Mouse (Mus musculus): ENCODE measurements around the gene Smarcc1. TPM values are rescaled to one million over a fixed set of nuclear protein-coding genes. Genes with fewer than 3 reads are reported as not detected.
"Not testable (repeated sequence)": the region's sequence is repeated elsewhere in the genome, so short reads cannot be mapped to it uniquely, and the experiment has no call there.

Gene Smarcc1
- polyA plus RNA-seq, 1 experiment from 2014 or later, result 18.5 TPM

DNA sequence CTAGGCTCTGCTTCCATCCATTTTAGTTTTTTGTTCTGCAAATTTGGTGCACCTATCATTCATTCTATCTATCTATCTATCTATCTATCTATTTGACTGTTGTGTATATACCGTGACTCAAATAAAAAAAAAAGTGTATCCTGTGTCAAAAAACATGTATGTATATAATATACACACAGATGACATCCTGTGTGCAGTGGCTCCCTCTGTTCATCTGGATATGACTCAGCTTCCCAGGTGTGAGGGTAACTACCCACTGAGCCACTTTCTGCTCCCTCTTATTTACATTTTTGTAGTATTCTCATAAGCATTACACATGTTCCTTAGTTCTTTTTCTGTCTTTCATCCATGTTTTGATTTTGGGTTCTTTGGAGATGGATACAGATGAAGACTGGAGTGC lies 24.6 kb downstream of the Smarcc1 start:
- no peaks in the 10 kb centered on the region for H3K9me3 ChIP-seq (ENCODE audit: low read length)

DNA sequence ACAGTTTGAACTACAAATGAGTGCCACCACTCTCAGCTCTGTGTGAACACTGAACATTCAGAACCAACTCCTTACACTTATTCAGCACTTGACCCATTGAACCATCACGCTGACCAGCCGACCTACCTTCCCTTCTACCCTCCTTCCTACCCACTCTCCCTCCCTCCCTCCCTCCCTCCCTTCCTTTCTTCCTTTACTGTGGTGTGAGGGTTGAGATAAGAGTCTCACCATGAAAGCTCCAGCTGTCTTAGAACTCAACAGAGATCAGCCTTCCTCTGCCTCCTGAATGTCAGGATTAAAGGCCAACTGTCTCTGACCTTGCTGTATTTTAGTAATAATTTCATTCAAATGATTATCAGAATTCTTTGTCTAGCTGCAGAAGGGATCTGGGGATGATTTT lies 31.1 kb downstream of the Smarcc1 start:
- Histone ChIP-seq H3K4me1 (ENCODE audit: insufficient read depth) (no peaks in the 10 kb centered on the region), H3K27me3 (ENCODE audit: insufficient read depth, low read length) (no peaks in the 10 kb centered on the region), H3K4me2 (ENCODE audit: low read depth, low read length) (no peak overlapping the region), H3K9ac (replicated peaks) (no peak overlapping the region), H3K36me3 (replicated peaks; ENCODE audit: insufficient read depth, low read length) (peaks cover 33% of the 10 kb centered on the region), H3K9me3 (ENCODE audit: low read length) (no peaks in the 10 kb centered on the region), H3K27ac (ENCODE audit: low read depth) (no peak overlapping the region), H3K4me3 (ENCODE audit: low read depth, low read length) (no peak overlapping the region)
- 31% methylated on average over 2 of the region's 2 CpGs for WGBS (ENCODE audit: insufficient replicate concordance)
- DNase-seq, result no peak
- ATAC-seq, result no peak
- no peak for TF ChIP-seq EP300 (IDR thresholded peaks at IDR 0.05; ENCODE audit: low read depth)
- no peak for TF ChIP-seq CTCF (IDR thresholded peaks at IDR 0.05; ENCODE audit: low read depth)

More for the DNA sequence above, 24.6 kb downstream of the Smarcc1 start:
- H3K4me3 ChIP-seq (ENCODE audit: low read depth, low read length), result no peak overlapping the region
- no peak for DNase-seq
- no peaks in the 10 kb centered on the region for H3K27me3 ChIP-seq (ENCODE audit: insufficient read depth, low read length)
- H3K27ac ChIP-seq (ENCODE audit: low read depth), result no peak overlapping the region
- no peaks in the 10 kb centered on the region for H3K4me1 ChIP-seq (ENCODE audit: insufficient read depth)
- no peak for ATAC-seq
- H3K4me2 ChIP-seq (ENCODE audit: low read depth, low read length), result no peak overlapping the region
- no peak for TF ChIP-seq EP300 (IDR thresholded peaks at IDR 0.05; ENCODE audit: low read depth)
- no peak for TF ChIP-seq CTCF (IDR thresholded peaks at IDR 0.05; ENCODE audit: low read depth)
- WGBS (ENCODE audit: insufficient replicate concordance), result 90% methylated on average over 1 of the region's 1 CpGs
- peaks cover 11% of the 10 kb centered on the region for H3K36me3 ChIP-seq (replicated peaks; ENCODE audit: insufficient read depth, low read length)
- no peak overlapping the region for H3K9ac ChIP-seq (replicated peaks)

- 84% methylated on average over 1 of the region's 1 CpGs for WGBS (ENCODE audit: insufficient replicate concordance)
- peaks cover 36% of the 10 kb centered on the region for H3K36me3 ChIP-seq (replicated peaks; ENCODE audit: insufficient read depth, low read length)
- no peak for TF ChIP-seq EP300 (IDR thresholded peaks at IDR 0.05; ENCODE audit: low read depth)
- TF ChIP-seq CTCF (IDR thresholded peaks at IDR 0.05; ENCODE audit: low read depth), result no peak
These were observed 41.5 kb downstream of the Smarcc1 start for GRCm38 (mm10) chr9:110159036-110159435.

DNA sequence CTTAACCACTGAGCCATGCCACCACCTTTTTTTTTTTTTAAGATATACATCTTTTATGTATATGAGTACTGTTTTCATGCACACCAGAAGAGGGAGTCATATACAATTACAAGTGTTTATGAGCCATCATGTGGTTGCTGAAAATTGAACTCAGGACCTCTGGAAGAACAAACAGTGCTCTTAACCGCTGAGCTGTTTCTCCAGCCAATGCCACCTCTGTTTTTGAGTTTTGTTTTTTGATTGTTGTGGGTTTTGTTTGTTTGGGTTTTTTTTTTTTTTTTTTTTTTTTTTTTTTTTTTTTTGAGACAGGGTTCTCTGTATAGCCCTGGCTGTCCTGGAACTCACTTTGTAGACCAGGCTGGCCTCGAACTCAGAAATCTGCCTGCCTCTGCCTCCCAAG lies 43.0 kb downstream of the Smarcc1 start:
- DNase-seq; H3K9ac ChIP-seq (replicated peaks); ATAC-seq; H3K4me2 ChIP-seq (ENCODE audit: low read depth, low read length); H3K4me3 ChIP-seq (ENCODE audit: low read depth, low read length); H3K9me3 ChIP-seq (ENCODE audit: low read length); H3K27ac ChIP-seq (ENCODE audit: low read depth); H3K4me1 ChIP-seq (ENCODE audit: insufficient read depth); H3K27me3 ChIP-seq (ENCODE audit: insufficient read depth, low read length): not testable (repeated sequence)
- peaks cover 37% of the 10 kb centered on the region for H3K36me3 ChIP-seq (replicated peaks; ENCODE audit: insufficient read depth, low read length)
- WGBS (ENCODE audit: insufficient replicate concordance), result 79% methylated on average over 2 of the region's 2 CpGs

More at GRCm38 (mm10) chr9:110159036-110159435, 41.5 kb downstream of the Smarcc1 start:
- DNase-seq, result no peak
- H3K4me3 ChIP-seq (ENCODE audit: low read depth, low read length), result no peak overlapping the region
- H3K27ac ChIP-seq (ENCODE audit: low read depth), result no peak overlapping the region
- no peaks in the 10 kb centered on the region for H3K4me1 ChIP-seq (ENCODE audit: insufficient read depth)
- no peak overlapping the region for H3K4me2 ChIP-seq (ENCODE audit: low read depth, low read length)
- no peak overlapping the region for H3K9ac ChIP-seq (replicated peaks)
- no peaks in the 10 kb centered on the region for H3K9me3 ChIP-seq (ENCODE audit: low read length)
- ATAC-seq, result no peak
- no peaks in the 10 kb centered on the region for H3K27me3 ChIP-seq (ENCODE audit: insufficient read depth, low read length)

- no peak overlapping the region for H3K4me2 ChIP-seq (ENCODE audit: low read depth, low read length)
- TF ChIP-seq CTCF (IDR thresholded peaks at IDR 0.05; ENCODE audit: low read depth), result no peak
- no peak for TF ChIP-seq EP300 (IDR thresholded peaks at IDR 0.05; ENCODE audit: low read depth)
- ATAC-seq (no peak), DNase-seq (no peak)
- no peaks in the 10 kb centered on the region for H3K27me3 ChIP-seq (ENCODE audit: insufficient read depth, low read length)
- H3K9ac ChIP-seq (replicated peaks), result no peak overlapping the region
- WGBS (ENCODE audit: insufficient replicate concordance), result 81% methylated on average over 5 of the region's 5 CpGs
- H3K27ac ChIP-seq (ENCODE audit: low read depth), result no peak overlapping the region
- no peak overlapping the region for H3K4me3 ChIP-seq (ENCODE audit: low read depth, low read length)
- no peaks in the 10 kb centered on the region for H3K4me1 ChIP-seq (ENCODE audit: insufficient read depth)
- peaks cover 39% of the 10 kb centered on the region for H3K36me3 ChIP-seq (replicated peaks; ENCODE audit: insufficient read depth, low read length)
- no peaks in the 10 kb centered on the region for H3K9me3 ChIP-seq (ENCODE audit: low read length)
These were observed 44.9 kb downstream of the Smarcc1 start for GRCm38 (mm10) chr9:110162441-110162840.

- WGBS (ENCODE audit: insufficient replicate concordance), result 92% methylated on average over 2 of the region's 2 CpGs
- peaks cover 40% of the 10 kb centered on the region for H3K36me3 ChIP-seq (replicated peaks; ENCODE audit: insufficient read depth, low read length)
- H3K27me3 ChIP-seq (ENCODE audit: insufficient read depth, low read length), result no peaks in the 10 kb centered on the region
- H3K27ac ChIP-seq (ENCODE audit: low read depth), result no peak overlapping the region
- H3K4me2 ChIP-seq (ENCODE audit: low read depth, low read length), result no peak overlapping the region
- H3K9me3 ChIP-seq (ENCODE audit: low read length), result no peaks in the 10 kb centered on the region
- ATAC-seq, result no peak
- TF ChIP-seq CTCF (IDR thresholded peaks at IDR 0.05; ENCODE audit: low read depth) (no peak), EP300 (IDR thresholded peaks at IDR 0.05; ENCODE audit: low read depth) (no peak)
- no peak overlapping the region for H3K9ac ChIP-seq (replicated peaks)
- no peak overlapping the region for H3K4me3 ChIP-seq (ENCODE audit: low read depth, low read length)
- H3K4me1 ChIP-seq (ENCODE audit: insufficient read depth), result no peaks in the 10 kb centered on the region
- no peak for DNase-seq
These were observed 45.6 kb downstream of the Smarcc1 start for GRCm38 (mm10) chr9:110163071-110163470.

DNA sequence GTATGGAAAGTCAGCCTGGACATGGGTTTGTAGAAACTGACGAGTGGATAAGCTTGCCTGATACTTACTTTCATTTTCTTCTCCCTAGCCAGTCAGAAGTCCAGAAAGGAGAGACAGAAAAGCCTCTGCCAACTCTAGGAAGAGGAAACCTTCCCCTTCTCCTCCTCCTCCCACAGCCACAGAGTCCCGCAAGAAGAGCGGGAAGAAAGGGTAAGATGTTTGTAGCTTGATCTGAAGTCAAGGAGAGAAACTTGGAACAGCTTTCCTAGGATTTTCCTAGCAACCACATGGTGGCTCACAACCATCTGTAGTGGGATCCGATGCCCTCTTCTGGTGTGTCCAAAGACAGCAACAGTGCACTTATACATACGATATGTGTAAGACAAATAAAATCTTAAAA lies 53.4 kb downstream of the Smarcc1 start:
- Histone ChIP-seq H3K9me3 (ENCODE audit: low read length) (no peaks in the 10 kb centered on the region), H3K36me3 (replicated peaks; ENCODE audit: insufficient read depth, low read length) (peaks cover 61% of the 10 kb centered on the region), H3K9ac (replicated peaks) (no peak overlapping the region), H3K27ac (ENCODE audit: low read depth) (no peak overlapping the region), H3K4me1 (ENCODE audit: insufficient read depth) (no peaks in the 10 kb centered on the region), H3K4me2 (ENCODE audit: low read depth, low read length) (no peak overlapping the region), H3K27me3 (ENCODE audit: insufficient read depth, low read length) (no peaks in the 10 kb centered on the region), H3K4me3 (ENCODE audit: low read depth, low read length) (no peak overlapping the region)
- ATAC-seq, result no peak
- no peak for DNase-seq
- 78% methylated on average over 5 of the region's 5 CpGs for WGBS (ENCODE audit: insufficient replicate concordance)
- TF ChIP-seq CTCF (IDR thresholded peaks at IDR 0.05; ENCODE audit: low read depth) (0 out of 2 replicates have a peak, but pooled peaks have one; percentile 10), EP300 (IDR thresholded peaks at IDR 0.05; ENCODE audit: low read depth) (no peak)
